Mouse (Mus musculus) liver, embryonic 11.5 days (tissue): Measurements from ENCODE around the gene Adk. TPM values are rescaled to one million over a fixed set of nuclear protein-coding genes. Genes with fewer than 3 reads are reported as not detected.

Experiments
- ATAC-seq: fragments of 200-750 bp; cut with Nextera tagmentation; replicated peaks from 2 replicates; pipeline ENCODE4 v1.8.0; 2017; ENCODE audit warnings: moderate number of reproducible peaks, mild to moderate bottlenecking, moderate TSS enrichment, moderate library complexity; ENCODE audit not compliant: low FRiP score
- DNase-seq: peaks from one replicate; pipeline ENCODE4 v3.0.0-alpha.2; 2017; ENCODE audit warnings: low spot score
- H3K27ac ChIP-seq: fragments of 300-500 bp; sonication (generic); 2 replicates; pipeline ENCODE4 v1.5.1; 2014; ENCODE audit warnings: mild to moderate bottlenecking, low read depth, low read length, control low read depth
- H3K27me3 ChIP-seq: fragments of 300-500 bp; sonication (generic); replicated peaks from 2 replicates; pipeline ENCODE4 v1.6.1; 2014; ENCODE audit warnings: low read length, mixed read lengths; ENCODE audit not compliant: control insufficient read depth, insufficient read depth
- H3K36me3 ChIP-seq: fragments of 300-500 bp; sonication (generic); 2 replicates; pipeline ENCODE4 v1.6.1; 2014; ENCODE audit warnings: mild to moderate bottlenecking, low read length, moderate library complexity, mixed read lengths; ENCODE audit not compliant: control insufficient read depth, insufficient read depth
- H3K4me1 ChIP-seq: fragments of 300-500 bp; sonication (generic); replicated peaks from 2 replicates; pipeline ENCODE4 v1.6.1; 2014; ENCODE audit warnings: low read length, mixed read lengths; ENCODE audit not compliant: control insufficient read depth, insufficient read depth
- H3K4me2 ChIP-seq: fragments of 300-500 bp; sonication (generic); 2 replicates; pipeline ENCODE4 v1.6.1; 2014; ENCODE audit warnings: mild to moderate bottlenecking, control low read depth, moderate library complexity
- H3K4me3 ChIP-seq: fragments of 300-500 bp; sonication (generic); 2 replicates; pipeline ENCODE4 v1.5.1; 2014; ENCODE audit warnings: low read depth, low read length, control low read depth
- H3K9ac ChIP-seq: fragments of 300-500 bp; sonication (generic); 2 replicates; pipeline ENCODE4 v1.6.1; 2014; ENCODE audit warnings: low read depth, low read length, control low read depth
- H3K9me3 ChIP-seq: fragments of 300-500 bp; sonication (generic); 2 replicates; pipeline ENCODE4 v1.6.1; 2016; ENCODE audit warnings: low read length, inconsistent platforms, mixed read lengths; ENCODE audit not compliant: control insufficient read depth
- WGBS: fragments of 180-500 bp; shearing (Covaris S2); extraction: QIAGEN DNeasy Blood & Tissue Kit; methylation state at CpG from one replicate; pipeline ENCODE4 v1.1.7; 2014; 5-methylcytosine and 5-hydroxymethylcytosine counted together
- polyA plus RNA-seq: library from polyadenylated mRNA; unstranded; fragments of >200 nt; fragmentation: Nextera tagmentation; extraction: Ambion mirVana; gene quantifications from 2 replicates; pipeline ENCODE4 v1.2.1, GENCODE M21; 2014

The Adk gene
- polyA plus RNA-seq, 1 experiment from 2014 or later, result 253 TPM

DNA sequence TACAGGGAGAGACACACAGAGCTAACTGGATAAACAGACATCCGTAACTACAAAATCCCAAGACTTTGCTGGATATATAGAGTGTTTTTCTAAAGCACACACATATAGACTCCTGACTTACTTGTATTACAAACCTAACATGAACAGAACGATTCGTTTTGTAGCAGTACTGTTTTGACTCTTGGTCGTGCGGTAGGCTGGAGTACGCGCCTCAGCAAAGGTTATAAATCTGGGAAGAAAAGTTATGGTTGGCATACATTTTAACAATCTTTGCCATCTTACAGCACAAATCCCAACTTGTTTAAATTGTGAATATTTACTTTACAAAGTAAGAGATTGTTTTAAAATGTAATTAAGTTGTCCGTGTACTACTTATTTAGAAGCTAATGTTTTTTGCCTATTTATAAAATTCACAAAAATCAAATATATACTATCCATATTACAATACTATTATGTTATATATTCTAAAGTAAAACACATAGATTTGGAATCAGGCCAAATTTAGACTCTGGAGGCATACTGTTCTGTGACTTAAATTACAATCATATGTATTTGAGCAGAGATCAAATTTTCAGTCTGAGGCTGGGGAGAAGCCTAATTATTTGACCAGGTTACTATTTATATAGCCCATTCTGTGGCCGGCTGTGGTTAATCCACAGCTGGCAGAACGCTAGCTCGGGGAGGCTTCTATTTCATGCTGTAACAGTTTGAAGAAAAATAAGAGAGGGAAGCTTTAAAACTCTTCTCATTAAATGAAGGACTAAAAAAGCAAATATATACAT, 261.4 kb downstream of the Adk start:
- DNase-seq (no peak), ATAC-seq (no peak)
- Histone ChIP-seq H3K4me3 (no peak overlapping the region), H3K27ac (no peak overlapping the region), H3K9me3 (no peaks in the 10 kb centered on the region), H3K4me1 (no peaks in the 10 kb centered on the region), H3K36me3 (no peaks in the 10 kb centered on the region), H3K4me2 (no peak overlapping the region), H3K9ac (no peak overlapping the region), H3K27me3 (no peaks in the 10 kb centered on the region)
- 87% methylated on average over 11 of the region's 11 CpGs for WGBS

GRCm38 (mm10) chr14:21314466-21314865, 262.1 kb downstream of the Adk start:
- no peak for ATAC-seq
- no peaks in the 10 kb centered on the region for H3K4me1 ChIP-seq
- H3K27me3 ChIP-seq, result no peaks in the 10 kb centered on the region
- no peak overlapping the region for H3K9ac ChIP-seq
- no peak overlapping the region for H3K4me2 ChIP-seq
- DNase-seq, result no peak
- H3K9me3 ChIP-seq, result no peaks in the 10 kb centered on the region
- H3K36me3 ChIP-seq, result no peaks in the 10 kb centered on the region
- 88% methylated on average over 3 of the region's 3 CpGs for WGBS
- no peak overlapping the region for H3K27ac ChIP-seq
- H3K4me3 ChIP-seq, result no peak overlapping the region

DNA sequence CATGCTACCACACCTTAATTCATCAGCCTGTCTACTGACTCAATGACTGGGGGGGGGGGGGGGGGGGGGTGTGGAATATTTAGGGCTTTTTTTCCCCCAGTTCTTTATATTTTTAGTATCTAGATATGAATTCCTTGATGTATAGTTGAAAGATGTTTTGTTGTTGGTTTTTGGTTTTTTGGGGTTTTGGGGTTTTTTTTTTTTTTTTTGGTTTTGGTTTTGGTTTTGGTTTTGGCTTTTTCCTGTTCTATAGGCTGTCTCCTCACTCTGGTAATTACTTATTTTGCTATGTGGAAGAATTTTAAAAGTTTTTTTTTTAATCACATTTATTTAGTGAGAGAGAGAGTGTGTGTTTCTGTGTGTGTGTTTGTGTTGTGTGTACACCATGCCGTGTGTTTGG, 282.5 kb downstream of the Adk start:
- DNase-seq, result no peak
- 91% methylated on average over 1 of the region's 1 CpGs for WGBS

GRCm38 (mm10) chr14:21335691-21336314, 283.4 kb downstream of the Adk start:
- 80% methylated on average over 11 of the region's 11 CpGs for WGBS
- Histone ChIP-seq H3K4me2 (no peak overlapping the region), H3K27ac (no peak overlapping the region), H3K9me3 (no peaks in the 10 kb centered on the region), H3K9ac (no peak overlapping the region), H3K4me1 (no peaks in the 10 kb centered on the region), H3K4me3 (no peak overlapping the region), H3K27me3 (no peaks in the 10 kb centered on the region), H3K36me3 (no peaks in the 10 kb centered on the region; the same call in 1 of the 2 replicates)
- ATAC-seq, result no peak
- DNase-seq, result no peak

More for the DNA sequence above, 282.5 kb downstream of the Adk start:
- no peak overlapping the region for H3K27ac ChIP-seq
- H3K4me1 ChIP-seq, result no peaks in the 10 kb centered on the region
- H3K4me2 ChIP-seq, result no peak overlapping the region
- H3K27me3 ChIP-seq, result no peaks in the 10 kb centered on the region
- no peak overlapping the region for H3K4me3 ChIP-seq
- no peaks in the 10 kb centered on the region; the same call in 1 of the 2 replicates for H3K36me3 ChIP-seq
- ATAC-seq, result no peak
- H3K9me3 ChIP-seq, result no peaks in the 10 kb centered on the region
- no peak overlapping the region for H3K9ac ChIP-seq

- DNase-seq (no peak), ATAC-seq (no peak)
- WGBS, result 87% methylated on average over 4 of the region's 4 CpGs
- Histone ChIP-seq H3K27me3 (no peaks in the 10 kb centered on the region), H3K36me3 (no peaks in the 10 kb centered on the region; the same call in 1 of the 2 replicates), H3K9me3 (no peaks in the 10 kb centered on the region), H3K4me1 (no peaks in the 10 kb centered on the region; the same call in 1 of the 2 replicates), H3K4me3 (no peak overlapping the region), H3K9ac (no peak overlapping the region), H3K27ac (no peak overlapping the region), H3K4me2 (no peak overlapping the region)
These were observed 285.6 kb downstream of the Adk start for GRCm38 (mm10) chr14:21337948-21338347.

GRCm38 (mm10) chr14:21341195-21341594, 288.8 kb downstream of the Adk start:
- Histone ChIP-seq H3K27ac (no peak overlapping the region), H3K9me3 (no peaks in the 10 kb centered on the region), H3K4me2 (no peak overlapping the region), H3K4me1 (no peaks in the 10 kb centered on the region; the same call in 1 of the 2 replicates), H3K27me3 (no peaks in the 10 kb centered on the region), H3K36me3 (no peaks in the 10 kb centered on the region; the same call in 1 of the 2 replicates), H3K4me3 (no peak overlapping the region), H3K9ac (no peak overlapping the region)
- ATAC-seq, result no peak
- DNase-seq, result no peak
- 83% methylated on average over 1 of the region's 1 CpGs for WGBS

- DNase-seq (no peak), ATAC-seq (no peak)
- Histone ChIP-seq H3K4me2 (no peak overlapping the region), H3K4me1 (no peaks in the 10 kb centered on the region; the same call in 1 of the 2 replicates), H3K9ac (no peak overlapping the region), H3K4me3 (no peak overlapping the region), H3K27me3 (no peaks in the 10 kb centered on the region), H3K9me3 (no peaks in the 10 kb centered on the region), H3K36me3 (no peaks in the 10 kb centered on the region; the same call in 1 of the 2 replicates), H3K27ac (no peak overlapping the region)
- WGBS, result 80% methylated on average over 3 of the region's 3 CpGs
These were observed 290.6 kb downstream of the Adk start for GRCm38 (mm10) chr14:21342984-21343383.

DNA sequence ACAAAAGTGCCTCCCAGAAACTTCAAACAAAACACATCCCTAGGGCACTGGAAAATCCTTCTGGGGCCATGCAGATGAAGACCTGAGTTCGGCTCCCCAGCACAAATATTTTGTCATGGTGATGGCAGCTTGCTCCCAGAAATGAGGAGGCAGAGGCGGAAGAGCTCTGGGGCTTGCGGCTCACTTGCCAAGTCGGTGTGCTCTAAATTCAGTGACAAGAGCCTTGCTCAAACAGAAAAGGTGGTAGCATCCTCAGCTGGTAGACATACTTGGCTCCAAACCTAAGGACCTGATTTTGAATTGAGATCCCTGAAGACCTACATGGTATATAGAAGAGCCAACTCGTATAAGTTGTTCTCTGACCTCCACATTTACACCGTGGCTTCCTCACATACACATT, 292.5 kb downstream of the Adk start:
- no peaks in the 10 kb centered on the region; the same call in 1 of the 2 replicates for H3K36me3 ChIP-seq
- no peaks in the 10 kb centered on the region; the same call in 1 of the 2 replicates for H3K4me1 ChIP-seq
- H3K4me2 ChIP-seq, result no peak overlapping the region
- no peak overlapping the region for H3K9ac ChIP-seq
- no peaks in the 10 kb centered on the region for H3K27me3 ChIP-seq
- H3K27ac ChIP-seq, result no peak overlapping the region
- no peak overlapping the region for H3K4me3 ChIP-seq
- DNase-seq (no peak), ATAC-seq (no peak)
- no peaks in the 10 kb centered on the region for H3K9me3 ChIP-seq
- 95% methylated on average over 6 of the region's 6 CpGs for WGBS
